Mouse (Mus musculus) lung, postnatal 0 days (tissue): ENCODE measurements at regions not wholly inside any gene's neighbourhood (a gene's known extent, or its start where the extent isn't known, plus 50 kb on each side); places are given as distances from the start of the nearest gene placed in this dataset.

Experiments
- CTCF ChIP-seq: IDR thresholded peaks from 2 replicates; pipeline ENCODE4 v1.5.1; 2016; ENCODE audit warnings: antibody characterized with exemption, mild to moderate bottlenecking
- EP300 ChIP-seq: IDR thresholded peaks from 2 replicates; pipeline ENCODE4 v1.6.1; 2016; ENCODE audit warnings: antibody characterized with exemption, mild to moderate bottlenecking, control low read depth

- TF ChIP-seq EP300 (no peak), CTCF (no peak)
Measured at GRCm38 (mm10) chr1:94658218-94658617, 605.9 kb upstream of the Pdcd1 start.
